Mouse (Mus musculus) heart, postnatal 0 days (tissue): ENCODE data around the gene Kdm2b. TPM values are rescaled to one million over a fixed set of nuclear protein-coding genes. Genes with fewer than 3 reads are reported as not detected.

ENCODE experiments used
- ATAC-seq: fragments of 200-750 bp; cut with Nextera tagmentation; 2 replicates; pipeline ENCODE4 v1.8.0; 2017; ENCODE audit warnings: low read depth, moderate number of reproducible peaks, moderate library complexity; ENCODE audit not compliant: insufficient read depth
- DNase-seq: peaks from one replicate; pipeline ENCODE4 v3.0.0-alpha.2; 2016; ENCODE audit warnings: low spot score
- H3K27ac ChIP-seq: fragments of 300-500 bp; sonication (generic); 2 replicates; pipeline ENCODE4 v1.5.1; 2014; ENCODE audit warnings: low read depth, mild to moderate bottlenecking
- H3K27me3 ChIP-seq: fragments of 300-500 bp; sonication (generic); 2 replicates; pipeline ENCODE4 v1.6.1; 2014; ENCODE audit warnings: low read length, mixed read lengths; ENCODE audit not compliant: control insufficient read depth, insufficient read depth
- H3K36me3 ChIP-seq: fragments of 300-500 bp; sonication (generic); replicated peaks from 2 replicates; pipeline ENCODE4 v1.6.1; 2014; ENCODE audit warnings: low read length, mixed read lengths; ENCODE audit not compliant: control insufficient read depth, insufficient read depth
- H3K4me1 ChIP-seq: fragments of 300-500 bp; sonication (generic); 2 replicates; pipeline ENCODE4 v1.6.1; 2014; ENCODE audit warnings: antibody characterized with exemption; ENCODE audit not compliant: control insufficient read depth, insufficient read depth
- H3K4me2 ChIP-seq: fragments of 300-500 bp; sonication (generic); 2 replicates; pipeline ENCODE4 v1.6.1; 2014; ENCODE audit warnings: low read depth, mild to moderate bottlenecking, low read length, moderate library complexity
- H3K4me3 ChIP-seq: fragments of 300-500 bp; sonication (generic); 2 replicates; pipeline ENCODE4 v1.5.1; 2014; ENCODE audit warnings: low read depth, low read length
- H3K9ac ChIP-seq: fragments of 300-500 bp; sonication (generic); replicated peaks from 2 replicates; pipeline ENCODE4 v1.6.1; 2014; ENCODE audit warnings: low read depth, low read length, mixed read lengths
- H3K9me3 ChIP-seq: fragments of 300-500 bp; sonication (generic); replicated peaks from 2 replicates; pipeline ENCODE4 v1.6.1; 2016; ENCODE audit warnings: low read length; ENCODE audit not compliant: control insufficient read depth
- CTCF ChIP-seq: IDR thresholded peaks from 2 replicates; pipeline ENCODE4 v1.5.1; 2016; ENCODE audit warnings: antibody characterized with exemption, control low read depth, low read depth
- EP300 ChIP-seq: IDR thresholded peaks from 2 replicates; pipeline ENCODE4 v1.6.1; 2016; ENCODE audit warnings: antibody characterized with exemption, low read depth
- WGBS: fragments of 180-500 bp; shearing (Covaris S2); extraction: QIAGEN DNeasy Blood & Tissue Kit; methylation state at CpG from one replicate; pipeline ENCODE4 v1.1.7; 2014; 5-methylcytosine and 5-hydroxymethylcytosine counted together
- polyA plus RNA-seq: library from polyadenylated mRNA; unstranded; fragments of >200 nt; fragmentation: Nextera tagmentation; extraction: Ambion mirVana; gene quantifications from 2 replicates; pipeline ENCODE4 v1.2.1, GENCODE M21; 2015
- total RNA-seq: library from RNA; depleted of rRNA; stranded (reverse); fragments of >200 nt; gene quantifications from 2 replicates; pipeline ENCODE4 v1.2.3, GENCODE M21; 2014; ENCODE audit warnings: low replicate concordance; rRNA removed

Gene Kdm2b
- total RNA-seq (29.3 and 38.8 TPM in 2 replicates), polyA plus RNA-seq (12.4 and 14.7 TPM in 2 replicates)

GRCm38 (mm10) chr5:122989551-122990330, at the start of gene Kdm2b:
Kdm2b (minus strand) TSS chr5:122989823.
- DNase-seq (no peak), ATAC-seq (no peak)
- Histone ChIP-seq H3K9me3 (no peaks in the 10 kb centered on the region), H3K27me3 (no peaks in the 10 kb centered on the region), H3K4me2 (peak within 1 kb of the TSS; percentile 99), H3K27ac (peak within 1 kb of the TSS; percentile 95), H3K9ac (peak within 1 kb of the TSS; percentile 88), H3K4me3 (peak within 1 kb of the TSS; percentile 90), H3K4me1 (peaks cover 35% of the 10 kb centered on the region), H3K36me3 (no peaks in the 10 kb centered on the region)
- TF ChIP-seq CTCF (no peak), EP300 (no peak)
- 5% methylated on average over 15 of the region's 15 CpGs for WGBS

GRCm38 (mm10) chr5:123039120-123039752, 49.6 kb upstream of the Kdm2b start:
- H3K27me3 ChIP-seq: no peaks in the 10 kb centered on the region
- no peaks in the 10 kb centered on the region for H3K9me3 ChIP-seq
- no peak overlapping the region; the same call in 1 of the 2 replicates for H3K9ac ChIP-seq
- peak overlapping the region; percentile 38 for H3K4me3 ChIP-seq
- TF ChIP-seq CTCF: no peak
- TF ChIP-seq EP300: no peak
- H3K36me3 ChIP-seq: no peaks in the 10 kb centered on the region
- H3K4me2 ChIP-seq: peak overlapping the region; percentile 67
- H3K4me1 ChIP-seq: peaks cover 23% of the 10 kb centered on the region; the same call in 1 of the 2 replicates
- DNase-seq: peak; percentile 65
- peak; percentile 81 for ATAC-seq
- H3K27ac ChIP-seq: peak overlapping the region; percentile 48
- WGBS: 3% methylated on average over 25 of the region's 25 CpGs

- Histone ChIP-seq H3K9ac (no peak overlapping the region), H3K4me2 (no peak overlapping the region), H3K4me1 (peaks cover 23% of the 10 kb centered on the region; the same call in 1 of the 2 replicates), H3K27ac (no peak overlapping the region), H3K4me3 (no peak overlapping the region), H3K36me3 (no peaks in the 10 kb centered on the region), H3K27me3 (no peaks in the 10 kb centered on the region), H3K9me3 (no peaks in the 10 kb centered on the region)
- WGBS: 67% methylated on average over 5 of the region's 5 CpGs
- DNase-seq (no peak), ATAC-seq (no peak)
- TF ChIP-seq CTCF (no peak), EP300 (no peak)
Observed at GRCm38 (mm10) chr5:123038115-123038514, 48.5 kb upstream of the Kdm2b start.

GRCm38 (mm10) chr5:123035564-123035963, 45.9 kb upstream of the Kdm2b start:
- ATAC-seq: no peak
- WGBS: 17% methylated on average over 6 of the region's 6 CpGs
- H3K9ac ChIP-seq: no peak overlapping the region
- DNase-seq: no peak
- no peak overlapping the region for H3K27ac ChIP-seq
- H3K36me3 ChIP-seq: peaks cover 7% of the 10 kb centered on the region; the same call in 1 of the 2 replicates
- TF ChIP-seq EP300 (no peak), CTCF (no peak)
- no peaks in the 10 kb centered on the region for H3K27me3 ChIP-seq
- H3K4me3 ChIP-seq: no peak overlapping the region
- no peak overlapping the region for H3K4me2 ChIP-seq
- H3K4me1 ChIP-seq: peaks cover 17% of the 10 kb centered on the region; the same call in 1 of the 2 replicates
- H3K9me3 ChIP-seq: no peaks in the 10 kb centered on the region

- Histone ChIP-seq H3K9ac (no peak overlapping the region), H3K36me3 (peaks cover 12% of the 10 kb centered on the region; the same call in 1 of the 2 replicates), H3K27me3 (no peaks in the 10 kb centered on the region), H3K4me1 (peaks cover 17% of the 10 kb centered on the region; the same call in 1 of the 2 replicates), H3K4me3 (no peak overlapping the region), H3K9me3 (no peaks in the 10 kb centered on the region), H3K27ac (no peak overlapping the region), H3K4me2 (no peak overlapping the region)
- 82% methylated on average over 4 of the region's 4 CpGs for WGBS
- DNase-seq (no peak), ATAC-seq (no peak)
- TF ChIP-seq CTCF (no peak), EP300 (no peak)
Observed at GRCm38 (mm10) chr5:123035089-123035488, 45.5 kb upstream of the Kdm2b start.
